Mouse (Mus musculus) cerebellum, adult 11-12 months (tissue): Measurements from ENCODE around the gene Sord.

Experiments
- DNase-seq: peaks from one replicate; pipeline ENCODE4 v3.0.0; 2022

Sord gene

GRCm38 (mm10) chr2:122241226-122241625 is 6.7 kb downstream of the Sord start:
- no peak for DNase-seq

- DNase-seq, result no peak
These were observed 7.4 kb downstream of the Sord start for GRCm38 (mm10) chr2:122241935-122242334.

- peak; percentile 70 for DNase-seq
These were observed 9.2 kb downstream of the Sord start for GRCm38 (mm10) chr2:122243671-122244131.

- no peak for DNase-seq
These were observed 13.2 kb downstream of the Sord start for GRCm38 (mm10) chr2:122247786-122248185.

GRCm38 (mm10) chr2:122255997-122256396 is 21.4 kb downstream of the Sord start:
- DNase-seq, result no peak

- no peak for DNase-seq
These were observed 26.2 kb downstream of the Sord start for GRCm38 (mm10) chr2:122260729-122261128.

- DNase-seq, result no peak
These were observed 30.1 kb downstream of the Sord start for GRCm38 (mm10) chr2:122264690-122265089.

- DNase-seq, result no peak
These were observed 32.1 kb downstream of the Sord start for GRCm38 (mm10) chr2:122266407-122267193.

- DNase-seq, result no peak
These were observed 44.2 kb downstream of the Sord start for GRCm38 (mm10) chr2:122278769-122279168.

- no peak for DNase-seq
These were observed 49.5 kb downstream of the Sord start for GRCm38 (mm10) chr2:122284091-122284490.

- no peak for DNase-seq
These were observed 51.6 kb downstream of the Sord start for GRCm38 (mm10) chr2:122286137-122286536.

GRCm38 (mm10) chr2:122294916-122295315 is 60.4 kb downstream of the Sord start:
- DNase-seq, result no peak

GRCm38 (mm10) chr2:122297271-122298095 is 62.9 kb downstream of the Sord start:
- no peak for DNase-seq

GRCm38 (mm10) chr2:122298096-122298499 is 63.5 kb downstream of the Sord start, which contains the start of gene Duox2:
Gene Duox2 (minus strand): TSS chr2:122298449.
- DNase-seq, result no peak

GRCm38 (mm10) chr2:122298596-122299490 is 64.3 kb downstream of the Sord start, which contains the start of gene Duoxa2:
Gene Duoxa2 (plus strand): TSS chr2:122298900.
- DNase-seq, result no peak

- DNase-seq, result no peak
These were observed 65.5 kb downstream of the Sord start for GRCm38 (mm10) chr2:122299911-122300655.

- no peak for DNase-seq
These were observed 66.1 kb downstream of the Sord start for GRCm38 (mm10) chr2:122300656-122301020.

- peak; percentile 27 for DNase-seq
These were observed 66.8 kb downstream of the Sord start for GRCm38 (mm10) chr2:122301081-122301920.

- DNase-seq, result no peak
These were observed 67.5 kb downstream of the Sord start for GRCm38 (mm10) chr2:122301921-122302573.

GRCm38 (mm10) chr2:122302574-122303241 is 68.2 kb downstream of the Sord start:
- peak; percentile 45 for DNase-seq
